Mouse (Mus musculus) liver, embryonic 11.5 days (tissue): ENCODE measurements around the gene Ppt2. TPM values are rescaled to one million over a fixed set of nuclear protein-coding genes. Genes with fewer than 3 reads are reported as not detected.

Source experiments
- ATAC-seq: fragments of 200-750 bp; cut with Nextera tagmentation; replicated peaks from 2 replicates; pipeline ENCODE4 v1.8.0; 2017; ENCODE audit warnings: moderate number of reproducible peaks, mild to moderate bottlenecking, moderate TSS enrichment, moderate library complexity; ENCODE audit not compliant: low FRiP score
- DNase-seq: peaks from one replicate; pipeline ENCODE4 v3.0.0-alpha.2; 2017; ENCODE audit warnings: low spot score
- H3K27ac ChIP-seq: fragments of 300-500 bp; sonication (generic); 2 replicates; pipeline ENCODE4 v1.5.1; 2014; ENCODE audit warnings: mild to moderate bottlenecking, low read depth, low read length, control low read depth
- H3K27me3 ChIP-seq: fragments of 300-500 bp; sonication (generic); replicated peaks from 2 replicates; pipeline ENCODE4 v1.6.1; 2014; ENCODE audit warnings: low read length, mixed read lengths; ENCODE audit not compliant: control insufficient read depth, insufficient read depth
- H3K36me3 ChIP-seq: fragments of 300-500 bp; sonication (generic); 2 replicates; pipeline ENCODE4 v1.6.1; 2014; ENCODE audit warnings: mild to moderate bottlenecking, low read length, moderate library complexity, mixed read lengths; ENCODE audit not compliant: control insufficient read depth, insufficient read depth
- H3K4me1 ChIP-seq: fragments of 300-500 bp; sonication (generic); replicated peaks from 2 replicates; pipeline ENCODE4 v1.6.1; 2014; ENCODE audit warnings: low read length, mixed read lengths; ENCODE audit not compliant: control insufficient read depth, insufficient read depth
- H3K4me2 ChIP-seq: fragments of 300-500 bp; sonication (generic); 2 replicates; pipeline ENCODE4 v1.6.1; 2014; ENCODE audit warnings: mild to moderate bottlenecking, control low read depth, moderate library complexity
- H3K4me3 ChIP-seq: fragments of 300-500 bp; sonication (generic); 2 replicates; pipeline ENCODE4 v1.5.1; 2014; ENCODE audit warnings: low read depth, low read length, control low read depth
- H3K9ac ChIP-seq: fragments of 300-500 bp; sonication (generic); 2 replicates; pipeline ENCODE4 v1.6.1; 2014; ENCODE audit warnings: low read depth, low read length, control low read depth
- H3K9me3 ChIP-seq: fragments of 300-500 bp; sonication (generic); 2 replicates; pipeline ENCODE4 v1.6.1; 2016; ENCODE audit warnings: low read length, inconsistent platforms, mixed read lengths; ENCODE audit not compliant: control insufficient read depth
- WGBS: fragments of 180-500 bp; shearing (Covaris S2); extraction: QIAGEN DNeasy Blood & Tissue Kit; methylation state at CpG from one replicate; pipeline ENCODE4 v1.1.7; 2014; 5-methylcytosine and 5-hydroxymethylcytosine counted together
- polyA plus RNA-seq: library from polyadenylated mRNA; unstranded; fragments of >200 nt; fragmentation: Nextera tagmentation; extraction: Ambion mirVana; gene quantifications from 2 replicates; pipeline ENCODE4 v1.2.1, GENCODE M21; 2014

Gene Ppt2
- polyA plus RNA-seq, 1 experiment from 2014 or later: 23.1 TPM

- 57% methylated on average over 3 of the region's 3 CpGs for WGBS
- ATAC-seq (no peak), DNase-seq (no peak)
- Histone ChIP-seq H3K9me3 (no peaks in the 10 kb centered on the region), H3K9ac (no peak overlapping the region), H3K4me3 (no peak overlapping the region), H3K4me2 (no peak overlapping the region), H3K27me3 (peaks cover 37% of the 10 kb centered on the region), H3K36me3 (no peaks in the 10 kb centered on the region), H3K4me1 (peaks cover 12% of the 10 kb centered on the region; the same call in 1 of the 2 replicates), H3K27ac (no peak overlapping the region)
These were observed 31.5 kb upstream of the Ppt2 start for GRCm38 (mm10) chr17:34659897-34660214.

- H3K9me3 ChIP-seq: no peaks in the 10 kb centered on the region
- WGBS: 51% methylated on average over 12 of the region's 12 CpGs
- no peak overlapping the region for H3K4me2 ChIP-seq
- DNase-seq: no peak
- peaks cover 37% of the 10 kb centered on the region for H3K27me3 ChIP-seq
- H3K9ac ChIP-seq: no peak overlapping the region
- H3K36me3 ChIP-seq: no peaks in the 10 kb centered on the region
- H3K4me3 ChIP-seq: no peak overlapping the region
- no peak for ATAC-seq
- no peak overlapping the region for H3K27ac ChIP-seq
- H3K4me1 ChIP-seq: peaks cover 12% of the 10 kb centered on the region; the same call in 1 of the 2 replicates
These were observed 31.0 kb upstream of the Ppt2 start for GRCm38 (mm10) chr17:34659181-34659896.

- DNase-seq: no peak
- no peak overlapping the region for H3K27ac ChIP-seq
- peaks cover 36% of the 10 kb centered on the region for H3K27me3 ChIP-seq
- 71% methylated on average over 3 of the region's 3 CpGs for WGBS
- H3K4me3 ChIP-seq: no peak overlapping the region
- no peak for ATAC-seq
- H3K9ac ChIP-seq: no peak overlapping the region
- H3K9me3 ChIP-seq: no peaks in the 10 kb centered on the region
- no peak overlapping the region for H3K4me2 ChIP-seq
- peaks cover 12% of the 10 kb centered on the region for H3K4me1 ChIP-seq
- no peaks in the 10 kb centered on the region; the same call in 1 of the 2 replicates for H3K36me3 ChIP-seq
These were observed 30.3 kb upstream of the Ppt2 start for GRCm38 (mm10) chr17:34658591-34658990.

GRCm38 (mm10) chr17:34658145-34658544, 29.8 kb upstream of the Ppt2 start:
- ATAC-seq: no peak
- no peak overlapping the region for H3K4me3 ChIP-seq
- no peak overlapping the region for H3K27ac ChIP-seq
- H3K9ac ChIP-seq: no peak overlapping the region
- H3K36me3 ChIP-seq: no peaks in the 10 kb centered on the region; the same call in 1 of the 2 replicates
- no peak for DNase-seq
- H3K9me3 ChIP-seq: no peaks in the 10 kb centered on the region
- peaks cover 12% of the 10 kb centered on the region for H3K4me1 ChIP-seq
- peaks cover 34% of the 10 kb centered on the region for H3K27me3 ChIP-seq
- 42% methylated on average over 2 of the region's 2 CpGs for WGBS
- H3K4me2 ChIP-seq: no peak overlapping the region

GRCm38 (mm10) chr17:34657271-34657670, 29.0 kb upstream of the Ppt2 start:
- H3K9ac ChIP-seq: no peak overlapping the region
- ATAC-seq (no peak), DNase-seq (no peak)
- H3K36me3 ChIP-seq: peaks cover 2% of the 10 kb centered on the region; the same call in 1 of the 2 replicates
- H3K27ac ChIP-seq: no peak overlapping the region
- H3K4me2 ChIP-seq: no peak overlapping the region
- H3K4me3 ChIP-seq: no peak overlapping the region
- peaks cover 29% of the 10 kb centered on the region for H3K27me3 ChIP-seq
- H3K4me1 ChIP-seq: peaks cover 12% of the 10 kb centered on the region
- H3K9me3 ChIP-seq: no peaks in the 10 kb centered on the region
- WGBS: 17% methylated on average over 2 of the region's 2 CpGs

- no peak for DNase-seq
- 62% methylated on average over 8 of the region's 8 CpGs for WGBS
- no peak for ATAC-seq
- Histone ChIP-seq H3K9ac (no peak overlapping the region), H3K4me1 (peaks cover 12% of the 10 kb centered on the region), H3K4me2 (no peak overlapping the region), H3K9me3 (no peaks in the 10 kb centered on the region), H3K27ac (no peak overlapping the region), H3K4me3 (no peak overlapping the region), H3K36me3 (peaks cover 8% of the 10 kb centered on the region), H3K27me3 (peaks cover 27% of the 10 kb centered on the region)
These were observed 28.4 kb upstream of the Ppt2 start for GRCm38 (mm10) chr17:34656666-34657065.

GRCm38 (mm10) chr17:34655581-34655991, 27.3 kb upstream of the Ppt2 start:
- Histone ChIP-seq H3K9ac (no peak overlapping the region), H3K4me1 (peaks cover 3% of the 10 kb centered on the region), H3K27me3 (peaks cover 17% of the 10 kb centered on the region), H3K4me3 (no peak overlapping the region), H3K9me3 (no peaks in the 10 kb centered on the region), H3K4me2 (no peak overlapping the region), H3K36me3 (peaks cover 14% of the 10 kb centered on the region), H3K27ac (no peak overlapping the region)
- ATAC-seq: no peak; the same call in 1 of the 2 replicates
- 61% methylated on average over 4 of the region's 4 CpGs for WGBS
- no peak for DNase-seq

- Histone ChIP-seq H3K4me3 (no peak overlapping the region), H3K27me3 (peaks cover 12% of the 10 kb centered on the region), H3K4me1 (peaks cover 3% of the 10 kb centered on the region), H3K36me3 (peaks cover 18% of the 10 kb centered on the region), H3K27ac (no peak overlapping the region), H3K4me2 (no peak overlapping the region), H3K9me3 (no peaks in the 10 kb centered on the region), H3K9ac (no peak overlapping the region)
- 62% methylated on average over 7 of the region's 7 CpGs for WGBS
- ATAC-seq (no peak), DNase-seq (no peak)
These were observed 26.9 kb upstream of the Ppt2 start for GRCm38 (mm10) chr17:34655160-34655559.

- peaks cover 6% of the 10 kb centered on the region for H3K27me3 ChIP-seq
- no peak for DNase-seq
- no peak overlapping the region for H3K9ac ChIP-seq
- peaks cover 3% of the 10 kb centered on the region for H3K4me1 ChIP-seq
- no peak overlapping the region for H3K27ac ChIP-seq
- WGBS: 94% methylated on average over 13 of the region's 13 CpGs
- no peak for ATAC-seq
- H3K9me3 ChIP-seq: no peaks in the 10 kb centered on the region
- no peak overlapping the region for H3K4me3 ChIP-seq
- H3K36me3 ChIP-seq: peaks cover 22% of the 10 kb centered on the region
- no peak overlapping the region for H3K4me2 ChIP-seq
These were observed 26.1 kb upstream of the Ppt2 start for GRCm38 (mm10) chr17:34654392-34654791.
